Mouse (Mus musculus) small intestine, adult 2 months (tissue): ENCODE results near the gene Tbcc.

Source experiments
- CTCF ChIP-seq: fragments of 200-500 bp; IDR thresholded peaks from 2 replicates; pipeline ENCODE4 v1.5.1; 2012; ENCODE audit warnings: low read depth, mild to moderate bottlenecking, control low read depth, inconsistent platforms, low read length, moderate library complexity, mixed read lengths; ENCODE audit not compliant: insufficient replicate concordance, insufficient read length; ENCODE audit errors: extremely low read depth
- POLR2A ChIP-seq: fragments of 200-500 bp; IDR thresholded peaks from 2 replicates; pipeline ENCODE4 v1.6.1; 2012; ENCODE audit warnings: low read depth, mild to moderate bottlenecking, control low read depth, inconsistent platforms, low read length, moderate library complexity

DNA sequence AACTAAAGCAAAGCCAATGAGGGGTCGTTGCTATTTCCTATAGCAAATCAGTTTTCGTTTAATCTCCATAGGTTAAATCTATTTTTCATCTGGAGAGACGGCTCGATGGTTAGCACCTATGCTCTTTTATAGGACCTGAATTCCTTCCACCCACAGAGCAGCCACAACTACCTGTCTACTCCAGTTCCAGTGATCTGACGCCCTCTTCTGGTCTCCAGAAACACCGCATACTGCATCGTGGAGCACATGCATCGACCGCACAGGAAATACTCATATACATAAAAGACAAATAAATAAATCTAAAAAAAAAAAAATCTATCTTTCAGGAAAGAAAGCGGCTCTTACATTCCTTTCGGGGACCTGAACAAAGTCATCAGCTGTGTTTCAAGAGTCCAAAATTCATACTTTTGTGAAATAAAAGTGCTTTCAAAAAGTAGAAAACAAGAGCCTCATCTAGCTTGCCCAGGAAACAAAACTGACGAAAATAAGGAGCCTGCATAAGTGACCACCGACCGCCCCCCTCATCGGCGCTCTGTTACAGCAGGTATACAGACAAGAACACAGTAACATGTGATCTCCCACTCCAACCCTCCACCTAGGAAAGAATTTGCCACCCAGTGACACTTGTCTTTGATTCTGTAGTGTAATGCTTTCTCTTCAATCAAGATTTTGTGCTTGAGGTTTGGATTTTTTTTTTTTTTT is 1.8 kb upstream of the Tbcc start:
- TF ChIP-seq CTCF (peak; percentile 58; the same call in 1 of the 2 replicates), POLR2A (no peak)
